Mouse (Mus musculus) stomach, postnatal 0 days (tissue): ENCODE results near the gene Rgs3.

Experiments used
- CTCF ChIP-seq: IDR thresholded peaks from 2 replicates; pipeline ENCODE4 v1.5.1; 2016; ENCODE audit warnings: antibody characterized with exemption, low read depth, mild to moderate bottlenecking, moderate library complexity
- EP300 ChIP-seq: optimal IDR thresholded peaks from 2 replicates; pipeline ENCODE3; 2016; ENCODE audit warnings: antibody characterized with exemption

DNA sequence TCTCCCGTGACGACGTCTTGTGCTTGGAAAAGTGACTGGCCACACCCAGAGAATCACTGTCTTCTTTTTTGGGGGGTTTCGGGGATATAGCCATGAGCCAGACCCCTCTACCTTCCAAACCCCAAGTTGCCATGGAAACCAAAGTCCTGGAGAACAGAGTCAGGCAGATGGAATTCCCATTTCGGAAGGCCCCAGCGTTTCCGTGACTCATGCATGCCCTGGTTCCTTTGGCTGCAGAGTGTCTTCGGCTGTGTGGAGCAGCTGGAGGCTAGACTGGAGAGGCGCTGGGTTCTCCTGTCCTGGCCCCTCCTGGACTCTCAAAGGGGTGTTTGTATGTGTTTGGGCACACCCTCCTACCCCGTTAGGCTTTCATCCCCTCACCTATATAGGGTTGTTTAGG lies 145.4 kb downstream of the Rgs3 start:
- no peak for TF ChIP-seq CTCF
- TF ChIP-seq EP300, result no peak
